Mouse (Mus musculus) heart, postnatal 10 days (tissue): ENCODE results near the gene Ngef. TPM values are rescaled to one million over a fixed set of nuclear protein-coding genes. Genes with fewer than 3 reads are reported as not detected.
"Not testable (repeated sequence)": the region's sequence is repeated elsewhere in the genome, so short reads cannot be mapped to it uniquely, and the experiment has no call there.

ENCODE experiments used
- DNase-seq, 2 experiments: peaks; one replicate each; pipeline ENCODE4 v3.0.0; 2021
- intact Hi-C: fragments of 180-260 bp; cut with DNase I; formaldehyde crosslinking; loops from one replicate; pipeline ENCODE4 v1.15.1; 2025
- total RNA-seq, 2 experiments: library from RNA; stranded (reverse); gene quantifications; 2 replicates each; pipeline ENCODE4 v1.2.3; 2021

Gene Ngef
- total RNA-seq, 2 experiments from 2014 or later = 0.32 to 0.36 TPM

- DNase-seq = peak; percentile 25 to 40
- intact Hi-C loops = no loop called here
Observed at GRCm38 (mm10) chr1:87486386-87486785, 87.3 kb downstream of the Ngef start.

GRCm38 (mm10) chr1:87482546-87482945 is 91.1 kb downstream of the Ngef start:
- no peak for DNase-seq
- intact Hi-C loops = no loop called here

GRCm38 (mm10) chr1:87475076-87475895 is 98.4 kb downstream of the Ngef start:
- no peak for DNase-seq
- intact Hi-C loops = no loop called here

DNA sequence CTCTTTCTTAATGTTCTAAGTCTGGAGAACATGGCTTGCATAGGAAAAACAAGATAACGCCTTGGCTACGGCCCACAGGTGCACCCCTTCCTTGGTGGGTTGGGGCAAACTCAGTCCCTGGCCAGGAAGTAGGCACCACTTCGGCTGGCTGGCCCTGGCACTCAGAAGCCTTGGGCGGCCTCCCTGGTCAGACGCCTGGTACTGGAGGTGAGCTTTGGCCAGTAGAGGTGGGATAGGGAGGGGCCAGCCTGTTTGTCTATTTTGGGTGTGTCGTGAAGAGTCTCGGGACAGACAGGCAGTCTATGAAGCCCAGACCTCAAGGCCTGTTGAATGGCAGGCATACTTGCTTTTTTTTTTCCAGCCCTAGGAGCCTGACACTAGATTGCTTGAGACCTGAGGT is 101.1 kb downstream of the Ngef start:
- intact Hi-C loops = loop anchor here (5.0 kb wide), 3 partner anchors 75 to 250 kb away; no protein-coding TSS in a partner anchor
- DNase-seq = peak; percentile 48 to 51

DNA sequence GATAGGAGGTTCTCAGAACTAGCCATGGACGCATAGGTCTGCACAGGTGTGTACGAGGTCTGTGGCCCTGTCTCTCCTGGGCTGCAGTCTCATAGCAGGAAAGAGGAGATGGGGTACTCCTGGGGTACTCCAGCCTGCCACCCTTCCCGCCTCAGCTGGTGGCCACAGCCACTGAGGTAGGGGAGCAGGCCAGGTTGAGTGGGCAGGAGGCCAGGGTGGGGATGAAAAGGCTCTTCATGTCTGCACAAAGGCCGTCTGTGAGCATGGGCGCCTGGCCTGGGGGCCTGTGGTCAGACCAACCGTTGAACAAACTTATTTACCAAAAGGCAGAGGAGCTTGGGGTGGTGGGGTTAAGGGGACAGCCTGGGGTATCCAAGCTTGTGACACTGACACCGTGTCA is 101.8 kb downstream of the Ngef start:
- no peak for DNase-seq
- intact Hi-C loops = loop anchor here (5.0 kb wide), 3 partner anchors 75 to 250 kb away; no protein-coding TSS in a partner anchor

DNA sequence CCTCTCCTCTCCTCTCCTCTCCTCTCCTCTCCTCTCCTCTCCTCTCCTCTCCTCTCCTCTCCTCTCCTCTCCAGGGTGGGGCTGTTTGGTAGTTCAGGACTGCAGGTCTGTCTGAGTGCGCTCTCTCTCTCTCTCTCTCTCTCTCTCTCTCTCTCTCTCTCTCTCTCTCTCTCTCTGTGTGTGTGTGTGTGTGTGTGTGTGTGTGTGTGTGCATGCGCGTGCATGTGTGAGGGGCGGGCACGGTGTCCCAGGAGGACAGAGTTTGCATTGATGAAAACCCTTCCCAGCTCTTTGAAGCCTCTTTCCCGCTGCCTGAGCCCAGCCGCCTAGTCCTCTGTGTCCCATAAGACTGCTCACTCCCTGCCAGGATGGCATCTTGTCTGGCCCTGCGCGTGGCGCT is 103.7 kb downstream of the Ngef start, which contains the start of gene Snorc:
Gene Snorc (plus strand): TSS at position 301 of the 400 bp plus-strand sequence.
- not testable (repeated sequence) for DNase-seq
- intact Hi-C loops = loop anchor here (5.0 kb wide), 3 partner anchors 77 to 252 kb away; no protein-coding TSS in a partner anchor

DNA sequence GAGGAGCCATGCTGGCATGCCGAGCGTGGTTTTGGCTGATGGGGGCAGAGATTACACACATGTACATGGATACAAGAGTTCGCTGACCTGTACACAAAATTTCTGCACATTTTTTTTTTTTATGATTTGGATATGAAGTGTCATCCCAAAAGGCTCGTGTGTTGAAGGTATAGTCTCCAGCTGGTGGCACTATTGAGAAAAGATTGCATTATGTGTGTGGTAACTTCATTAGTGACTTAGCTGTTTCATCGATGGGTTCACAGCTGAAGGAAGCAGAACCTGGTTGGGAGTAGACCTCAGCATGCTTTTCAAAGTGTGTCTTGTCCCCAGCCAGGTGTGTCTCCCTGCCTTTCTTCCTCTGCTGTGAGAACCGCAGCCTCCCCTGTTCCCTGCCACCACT is 105.3 kb downstream of the Ngef start:
- peak in 1 of 2 experiments; percentile 23 for DNase-seq
- intact Hi-C loops = no loop called here

DNA sequence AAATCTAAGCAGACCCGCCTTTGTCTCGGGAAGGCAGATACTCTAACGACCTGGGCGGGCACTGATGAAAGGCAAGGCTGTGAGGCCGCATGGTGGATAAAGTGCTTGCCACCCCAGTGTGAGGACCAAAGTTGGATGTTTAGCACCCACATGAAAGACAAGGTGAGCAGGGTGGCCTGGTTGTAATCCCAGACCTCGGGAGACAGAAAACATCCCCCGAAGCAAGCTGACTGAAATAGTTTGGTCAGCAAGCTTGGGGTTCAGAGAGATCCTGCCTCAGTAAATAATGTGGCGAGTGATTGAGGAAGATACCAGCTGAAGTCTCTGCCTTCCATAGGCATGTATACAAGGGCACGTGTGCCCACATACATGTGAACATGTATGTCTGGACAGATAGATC is 106.2 kb downstream of the Ngef start:
- DNase-seq = no peak
- intact Hi-C loops = no loop called here

DNA sequence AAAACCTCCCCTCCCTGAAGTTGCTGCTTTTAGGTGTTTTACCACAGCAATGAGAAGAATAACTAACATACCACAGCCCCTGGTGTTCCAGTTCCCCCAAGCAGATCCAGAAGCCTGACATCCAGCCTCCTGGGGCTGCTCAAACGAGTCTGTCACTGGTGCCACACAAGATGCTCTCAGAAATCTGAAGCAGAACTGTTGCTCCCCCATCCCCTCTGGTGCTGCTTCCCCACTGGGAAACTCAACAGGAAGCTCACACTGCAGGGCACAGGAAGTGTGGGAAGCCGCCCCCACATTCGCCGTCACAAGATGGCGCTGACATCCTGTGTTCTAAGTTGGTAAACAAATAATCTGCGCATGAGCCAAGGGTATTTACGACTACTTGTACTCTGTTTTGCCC is 113.8 kb downstream of the Ngef start:
- intact Hi-C loops, DNase-seq: not testable (repeated sequence)

DNA sequence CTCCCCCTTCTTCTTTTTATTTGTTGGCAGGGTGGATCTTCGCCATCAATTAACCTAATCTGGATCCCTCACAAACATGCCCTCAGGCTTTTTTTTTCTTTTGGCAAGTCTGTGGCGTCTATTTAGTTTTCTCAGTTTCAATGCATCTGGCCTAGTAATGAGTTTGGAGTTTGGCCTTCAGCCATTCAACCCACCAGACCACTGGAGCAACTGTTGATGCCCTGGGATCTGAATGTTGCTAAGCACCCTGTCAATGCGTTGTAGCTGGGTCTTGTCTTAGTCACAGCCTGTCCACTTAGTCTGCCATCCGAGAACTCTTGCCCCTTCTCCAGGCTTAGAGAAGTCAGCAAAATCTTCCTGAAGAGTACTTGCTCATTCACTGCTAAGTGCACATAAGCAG is 115.6 kb downstream of the Ngef start:
- intact Hi-C loops = no loop called here
- DNase-seq = no peak

GRCm38 (mm10) chr1:87456425-87456824 is 117.2 kb downstream of the Ngef start:
- intact Hi-C loops = no loop called here
- no peak for DNase-seq

- intact Hi-C loops = loop anchor here (5.0 kb wide), 1 partner anchor 158 kb away; no protein-coding TSS in a partner anchor
- DNase-seq = no peak
Observed at GRCm38 (mm10) chr1:87449432-87449831, 124.2 kb downstream of the Ngef start.

DNA sequence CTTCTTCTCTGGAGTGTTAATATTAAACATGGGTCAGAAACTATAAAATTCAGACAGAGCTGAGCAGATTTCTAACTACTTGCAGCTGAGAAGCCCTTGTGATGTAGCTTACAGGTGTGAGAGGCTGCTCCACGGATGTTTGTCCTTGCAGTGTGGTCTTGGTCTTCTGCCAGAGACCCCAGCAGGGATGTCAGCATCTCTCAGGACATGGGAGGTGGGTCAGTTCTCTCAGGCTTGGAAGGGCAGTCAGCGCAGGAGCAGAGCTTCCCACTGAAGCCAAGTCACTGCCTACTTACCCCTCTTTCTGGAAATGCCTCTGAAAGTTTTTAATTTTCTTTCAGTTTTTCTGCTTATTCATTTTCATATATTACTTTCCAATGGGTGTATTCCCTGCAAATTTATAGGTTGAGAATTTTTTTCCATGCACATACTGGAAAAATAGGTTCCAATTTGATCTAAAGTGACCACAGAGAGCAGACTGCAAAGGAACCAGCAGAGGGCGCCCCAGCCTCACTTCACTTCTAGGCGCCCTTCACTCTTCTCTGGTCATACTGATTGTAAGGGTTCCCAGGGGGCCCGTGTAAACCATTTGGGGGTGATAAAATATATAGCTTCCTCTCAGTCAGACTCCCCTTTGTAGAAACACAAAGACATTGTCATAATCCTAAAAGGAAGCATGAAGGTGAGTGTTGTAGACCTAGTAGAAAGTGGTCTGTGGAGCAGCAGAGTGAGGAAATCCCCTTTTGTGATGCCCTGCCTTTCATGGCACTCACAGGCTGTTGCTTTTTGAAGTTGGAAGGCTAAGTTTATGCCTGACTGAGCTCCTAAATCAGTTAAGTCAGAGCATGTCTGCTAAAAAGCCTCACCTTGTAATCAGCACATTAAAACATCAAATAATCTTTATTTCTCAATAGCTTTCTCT is 126.2 kb downstream of the Ngef start:
- intact Hi-C loops = loop anchor here (2.0 to 5.0 kb wide), 3 partner anchors 160 to 307 kb away; partner anchors contain the start of gene Atg16l1
- peak; percentile 53 to 77 for DNase-seq

- peak in 1 of 2 experiments; percentile 7 for DNase-seq
- intact Hi-C loops = no loop called here
Observed at GRCm38 (mm10) chr1:87436583-87436982, 137.1 kb downstream of the Ngef start.

DNA sequence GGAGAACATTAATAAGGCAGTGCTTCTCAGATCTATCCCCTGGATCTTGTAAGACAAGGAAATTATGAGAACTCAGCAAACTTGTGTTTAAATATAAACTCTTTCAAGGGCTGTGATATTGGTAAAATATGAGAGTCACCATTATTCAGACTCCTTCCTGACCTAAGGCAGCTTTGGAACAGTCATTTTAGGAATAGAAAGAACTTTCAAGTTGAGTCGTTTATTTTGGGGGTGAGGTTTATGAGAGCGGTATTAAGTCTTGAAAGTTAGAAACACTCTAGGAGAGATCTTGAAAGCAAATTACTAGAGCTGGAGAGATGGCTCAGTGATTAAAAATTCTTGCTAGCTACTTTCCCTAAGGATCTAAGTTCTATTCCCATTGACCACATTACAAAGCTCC is 138.5 kb downstream of the Ngef start:
- no peak for DNase-seq
- intact Hi-C loops = no loop called here

Other genes with a start within 250 kb of the Ngef start
- 10 to 100 TPM; 46.6 to 53.5 TPM for gene Gigyf2, start 246.9 kb downstream of the Ngef start, total RNA-seq
- not detected for gene Kcnj13, start 179.1 kb downstream of the Ngef start, total RNA-seq
- not detected for gene Snorc, start 103.6 kb downstream of the Ngef start, total RNA-seq
- not detected for gene Neu2, start 64.0 kb downstream of the Ngef start, total RNA-seq
- 10 to 100 TPM; 13.6 to 17.4 TPM for gene Inpp5d, start 46.4 kb upstream of the Ngef start, total RNA-seq
- gene Atg16l1, start 182.0 kb upstream of the Ngef start, total RNA-seq = 10 to 100 TPM; 25.6 to 27.9 TPM
- under 1 TPM; 0.37 to 0.41 TPM for gene Sag, start 229.8 kb upstream of the Ngef start, total RNA-seq